Mouse (Mus musculus) midbrain, embryonic 10.5 days (tissue): Measurements from ENCODE around the gene Arid5b. TPM values are rescaled to one million over a fixed set of nuclear protein-coding genes. Genes with fewer than 3 reads are reported as not detected.

Experiments used
- DNase-seq: peaks from one replicate; pipeline ENCODE4 v3.0.0-alpha.2; 2017; ENCODE audit warnings: low spot score
- H3K27ac ChIP-seq: fragments of 300-500 bp; sonication (generic); replicated peaks from 2 replicates; pipeline ENCODE4 v1.5.1; 2016; ENCODE audit warnings: mild to moderate bottlenecking
- H3K27me3 ChIP-seq: fragments of 300-500 bp; sonication (generic); 2 replicates; pipeline ENCODE4 v1.6.1; 2016; ENCODE audit warnings: low read depth, mild to moderate bottlenecking; ENCODE audit not compliant: poor library complexity, severe bottlenecking
- H3K36me3 ChIP-seq: fragments of 300-500 bp; sonication (generic); 2 replicates; pipeline ENCODE4 v1.6.1; 2016; ENCODE audit warnings: mild to moderate bottlenecking, moderate library complexity
- H3K4me1 ChIP-seq: fragments of 300-500 bp; sonication (generic); 2 replicates; pipeline ENCODE4 v1.6.1; 2016
- H3K4me3 ChIP-seq: fragments of 300-500 bp; sonication (generic); 2 replicates; pipeline ENCODE4 v1.5.1; 2016; ENCODE audit warnings: mild to moderate bottlenecking, moderate library complexity
- H3K9me3 ChIP-seq: fragments of 300-500 bp; sonication (generic); replicated peaks from 2 replicates; pipeline ENCODE4 v1.6.1; 2016; ENCODE audit warnings: mild to moderate bottlenecking
- WGBS: fragments of 180-500 bp; shearing (Covaris S2); methylation state at CpG from one replicate; pipeline ENCODE4 v1.1.7; 2016; 5-methylcytosine and 5-hydroxymethylcytosine counted together
- polyA plus RNA-seq: library from polyadenylated mRNA; unstranded; fragments of >200 nt; fragmentation: Nextera tagmentation; extraction: Ambion mirVana; gene quantifications from 2 replicates; pipeline ENCODE4 v1.2.1, GENCODE M21; 2016

Arid5b gene
- polyA plus RNA-seq, 1 experiment from 2014 or later: 7.8 TPM

GRCm38 (mm10) chr10:68173634-68174033, 104.9 kb downstream of the Arid5b start:
- Histone ChIP-seq H3K27ac (no peak overlapping the region), H3K9me3 (no peaks in the 10 kb centered on the region), H3K4me3 (no peak overlapping the region), H3K4me1 (peaks cover 4% of the 10 kb centered on the region; the same call in 1 of the 2 replicates), H3K36me3 (no peaks in the 10 kb centered on the region), H3K27me3 (no peaks in the 10 kb centered on the region)
- no peak for DNase-seq
- 87% methylated on average over 9 of the region's 9 CpGs for WGBS

GRCm38 (mm10) chr10:68172906-68173305, 105.6 kb downstream of the Arid5b start:
- no peaks in the 10 kb centered on the region for H3K27me3 ChIP-seq
- H3K4me1 ChIP-seq: peaks cover 4% of the 10 kb centered on the region; the same call in 1 of the 2 replicates
- H3K36me3 ChIP-seq: no peaks in the 10 kb centered on the region
- no peaks in the 10 kb centered on the region for H3K9me3 ChIP-seq
- WGBS: 86% methylated on average over 4 of the region's 4 CpGs
- DNase-seq: no peak
- H3K4me3 ChIP-seq: no peak overlapping the region
- H3K27ac ChIP-seq: no peak overlapping the region

GRCm38 (mm10) chr10:68171974-68172373, 106.6 kb downstream of the Arid5b start:
- 47% methylated on average over 9 of the region's 9 CpGs for WGBS
- no peaks in the 10 kb centered on the region for H3K9me3 ChIP-seq
- no peaks in the 10 kb centered on the region for H3K36me3 ChIP-seq
- H3K27me3 ChIP-seq: no peaks in the 10 kb centered on the region
- no peak overlapping the region for H3K4me3 ChIP-seq
- no peak overlapping the region for H3K27ac ChIP-seq
- H3K4me1 ChIP-seq: peaks cover 9% of the 10 kb centered on the region; the same call in 1 of the 2 replicates
- DNase-seq: no peak

DNA sequence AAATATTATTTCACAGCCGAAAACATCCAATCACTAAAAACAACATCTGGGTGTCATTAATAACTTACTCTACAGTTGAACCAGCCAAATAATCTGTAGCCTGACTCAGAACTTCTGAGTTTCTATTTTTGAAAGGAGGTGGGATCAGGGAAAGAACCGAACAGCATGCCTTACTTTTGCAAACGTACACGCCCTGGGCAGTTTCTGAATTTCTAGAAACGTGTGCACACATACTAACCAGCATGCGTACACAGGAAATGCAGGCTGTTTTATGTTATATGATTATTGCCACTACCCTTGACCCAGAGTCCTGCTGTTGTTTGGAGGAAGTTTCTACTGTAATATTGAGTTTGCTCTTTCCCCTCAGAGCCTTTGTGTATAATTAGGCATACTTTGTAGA, 109.9 kb downstream of the Arid5b start:
- Histone ChIP-seq H3K36me3 (no peaks in the 10 kb centered on the region), H3K9me3 (no peaks in the 10 kb centered on the region), H3K4me3 (no peak overlapping the region), H3K27me3 (no peaks in the 10 kb centered on the region), H3K27ac (no peak overlapping the region), H3K4me1 (peaks cover 22% of the 10 kb centered on the region)
- WGBS: 90% methylated on average over 6 of the region's 6 CpGs
- no peak for DNase-seq

- DNase-seq: no peak
- Histone ChIP-seq H3K36me3 (no peaks in the 10 kb centered on the region), H3K9me3 (no peaks in the 10 kb centered on the region), H3K27me3 (no peaks in the 10 kb centered on the region), H3K4me1 (peaks cover 22% of the 10 kb centered on the region), H3K4me3 (no peak overlapping the region), H3K27ac (no peak overlapping the region)
- WGBS: 94% methylated on average over 8 of the region's 8 CpGs
These were observed 110.4 kb downstream of the Arid5b start for GRCm38 (mm10) chr10:68168141-68168540.

- Histone ChIP-seq H3K4me3 (no peak overlapping the region), H3K36me3 (no peaks in the 10 kb centered on the region), H3K9me3 (no peaks in the 10 kb centered on the region), H3K27ac (no peak overlapping the region), H3K27me3 (no peaks in the 10 kb centered on the region), H3K4me1 (peaks cover 22% of the 10 kb centered on the region)
- WGBS: 76% methylated on average over 4 of the region's 4 CpGs
- DNase-seq: no peak
These were observed 111.4 kb downstream of the Arid5b start for GRCm38 (mm10) chr10:68167118-68167517.

- Histone ChIP-seq H3K4me1 (peaks cover 22% of the 10 kb centered on the region), H3K36me3 (no peaks in the 10 kb centered on the region), H3K4me3 (no peak overlapping the region), H3K27me3 (no peaks in the 10 kb centered on the region), H3K9me3 (no peaks in the 10 kb centered on the region), H3K27ac (no peak overlapping the region)
- 86% methylated on average over 2 of the region's 2 CpGs for WGBS
- DNase-seq: no peak
These were observed 111.8 kb downstream of the Arid5b start for GRCm38 (mm10) chr10:68166695-68167086.

- Histone ChIP-seq H3K36me3 (no peaks in the 10 kb centered on the region), H3K4me3 (no peak overlapping the region), H3K27me3 (no peaks in the 10 kb centered on the region), H3K9me3 (no peaks in the 10 kb centered on the region), H3K27ac (no peak overlapping the region), H3K4me1 (peaks cover 22% of the 10 kb centered on the region)
- no peak for DNase-seq
- 69% methylated on average over 10 of the region's 10 CpGs for WGBS
These were observed 112.5 kb downstream of the Arid5b start for GRCm38 (mm10) chr10:68165709-68166694.

GRCm38 (mm10) chr10:68164723-68165706, 113.5 kb downstream of the Arid5b start:
- WGBS: 78% methylated on average over 8 of the region's 8 CpGs
- no peak overlapping the region for H3K4me3 ChIP-seq
- H3K27ac ChIP-seq: no peak overlapping the region
- no peaks in the 10 kb centered on the region for H3K27me3 ChIP-seq
- no peaks in the 10 kb centered on the region for H3K9me3 ChIP-seq
- no peak for DNase-seq
- H3K4me1 ChIP-seq: peaks cover 22% of the 10 kb centered on the region
- no peaks in the 10 kb centered on the region for H3K36me3 ChIP-seq

- H3K4me1 ChIP-seq: peaks cover 19% of the 10 kb centered on the region
- H3K27me3 ChIP-seq: no peaks in the 10 kb centered on the region
- no peak overlapping the region for H3K4me3 ChIP-seq
- no peak for DNase-seq
- no peak overlapping the region for H3K27ac ChIP-seq
- 96% methylated on average over 2 of the region's 2 CpGs for WGBS
- no peaks in the 10 kb centered on the region for H3K9me3 ChIP-seq
- H3K36me3 ChIP-seq: no peaks in the 10 kb centered on the region
These were observed 114.4 kb downstream of the Arid5b start for GRCm38 (mm10) chr10:68164137-68164536.

GRCm38 (mm10) chr10:68159759-68160158, 118.8 kb downstream of the Arid5b start:
- no peaks in the 10 kb centered on the region for H3K27me3 ChIP-seq
- H3K4me1 ChIP-seq: peaks cover 9% of the 10 kb centered on the region
- WGBS: 94% methylated on average over 9 of the region's 9 CpGs
- H3K4me3 ChIP-seq: no peak overlapping the region
- H3K27ac ChIP-seq: no peak overlapping the region
- no peaks in the 10 kb centered on the region for H3K9me3 ChIP-seq
- H3K36me3 ChIP-seq: no peaks in the 10 kb centered on the region
- DNase-seq: no peak

DNA sequence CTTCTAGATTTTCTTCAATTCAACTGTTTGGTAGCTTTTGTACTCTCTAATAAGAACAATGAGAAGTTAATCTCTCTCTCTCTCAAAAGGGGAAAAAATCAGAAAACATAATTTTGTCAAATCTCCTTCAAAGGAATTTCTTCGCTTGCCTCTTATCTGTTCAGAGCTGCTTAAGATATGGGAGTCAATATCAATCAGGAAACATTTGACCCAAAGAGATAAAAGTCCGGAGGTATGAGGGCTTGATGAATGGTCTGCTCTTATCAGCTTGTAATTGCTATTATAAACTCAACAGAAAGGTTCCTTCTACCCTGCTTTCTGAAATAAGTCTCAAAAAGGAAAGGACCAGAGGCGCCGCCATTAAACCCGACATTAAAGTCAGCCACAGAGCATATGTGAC, 120.0 kb downstream of the Arid5b start:
- WGBS: 94% methylated on average over 5 of the region's 5 CpGs
- no peak overlapping the region for H3K27ac ChIP-seq
- no peaks in the 10 kb centered on the region for H3K9me3 ChIP-seq
- H3K4me3 ChIP-seq: no peak overlapping the region
- peaks cover 14% of the 10 kb centered on the region for H3K4me1 ChIP-seq
- no peaks in the 10 kb centered on the region for H3K36me3 ChIP-seq
- H3K27me3 ChIP-seq: no peaks in the 10 kb centered on the region
- no peak for DNase-seq
